Mouse (Mus musculus): ENCODE results near the gene Zdhhc22. TPM values are rescaled to one million over a fixed set of nuclear protein-coding genes. Genes with fewer than 3 reads are reported as not detected.

Zdhhc22 gene
- total and polyA plus RNA-seq, 3 experiments = not detected

- in situ Hi-C loops (cut with MboI; ENCODE audit: low pct_ligation_motif_present, low pct_unique_long_range_greater_than_20kb, low sequenced_read_pairs) (no loop called here), dilution Hi-C loops (cut with MboI; ENCODE audit: extremely low pct_ligation_motif_present, extremely low pct_unique_long_range_greater_than_20kb, low sequenced_read_pairs) (no loop called here)
- peak overlapping the region; percentile 100 for H3K4me2 ChIP-seq (ENCODE audit: insufficient read depth, low read depth, poor library complexity, severe bottlenecking)
- peak; percentile 87 for DNase-seq (ENCODE audit: extremely low read depth)
- peak overlapping the region; percentile 84 for H3K9ac ChIP-seq (ENCODE audit: insufficient read depth, low read depth)
- no peaks in the 10 kb centered on the region for H3K9me3 ChIP-seq (replicated peaks; ENCODE audit: low read length)
- H3K27ac ChIP-seq (ENCODE audit: insufficient read depth, low read depth) = peak overlapping the region; percentile 83
- TF ChIP-seq MYC (IDR thresholded peaks at IDR 0.05; ENCODE audit: low read depth, low read length) (peak; percentile 93), USF1 (IDR thresholded peaks at IDR 0.05; ENCODE audit: low read depth, low read length) (peak; percentile 29; the same call in 1 of the 2 replicates), RCOR1 (conservative IDR thresholded peaks at IDR 0.05; ENCODE audit: low read depth, low read length) (no peak), POLR2A (IDR thresholded peaks at IDR 0.05; ENCODE audit: low read depth, low read length) (0 out of 2 replicates have a peak, but pooled peaks have one; percentile 14), TBP (conservative IDR thresholded peaks at IDR 0.05; ENCODE audit: low read depth, low read length) (0 out of 2 replicates have a peak, but pooled peaks have one; percentile 52), SIN3A (IDR thresholded peaks at IDR 0.05; ENCODE audit: low read length) (peak; percentile 99), MAX (IDR thresholded peaks at IDR 0.05; ENCODE audit: low read length) (peak; percentile 90), TCF12 (IDR thresholded peaks at IDR 0.05; ENCODE audit: low read depth, low read length) (peak; percentile 20; the same call in 1 of the 2 replicates), MAFK (IDR thresholded peaks at IDR 0.05; ENCODE audit: insufficient replicate concordance, low read length) (0 out of 2 replicates have a peak, but pooled peaks have one; percentile 56), KAT2A (IDR thresholded peaks at IDR 0.05; ENCODE audit: insufficient replicate concordance, low read length) (no peak), CHD2 (IDR thresholded peaks at IDR 0.05; ENCODE audit: low read length) (no peak), CHD1 (IDR thresholded peaks at IDR 0.05; ENCODE audit: low read depth, low read length) (0 out of 2 replicates have a peak, but pooled peaks have one; percentile 14), IRF4 (IDR thresholded peaks at IDR 0.05; ENCODE audit: low read depth, low read length) (peak; percentile 77; the same call in 1 of the 2 replicates), BHLHE40 (IDR thresholded peaks at IDR 0.05; ENCODE audit: low read depth, low read length) (peak; percentile 95), MXI1 (IDR thresholded peaks at IDR 0.05; ENCODE audit: low read depth, low read length) (peak; percentile 95), ELF1 (IDR thresholded peaks at IDR 0.05; ENCODE audit: low read depth, low read length) (no peak), ETS1 (conservative IDR thresholded peaks at IDR 0.05; ENCODE audit: low read depth, low read length) (peak; percentile 89), EP300 (IDR thresholded peaks at IDR 0.05; ENCODE audit: low read length) (peak; percentile 49), MEF2A (IDR thresholded peaks at IDR 0.05; ENCODE audit: borderline replicate concordance, low read depth, low read length) (peak; percentile 58; the same call in 1 of the 2 replicates)
- peaks cover 0 to 29% of the 10 kb centered on the region in 2 experiments; a peak in 2 of 4 replicates for H3K4me1 ChIP-seq (ENCODE audit: control insufficient read depth in 1 of 2, insufficient read depth in 2 of 2)
- H3K27me3 ChIP-seq (replicated peaks) = no peaks in the 10 kb centered on the region
- H3K79me2 ChIP-seq (replicated peaks; ENCODE audit: control insufficient read depth, extremely low read depth, insufficient read depth, poor library complexity, severe bottlenecking) = peaks cover 34% of the 10 kb centered on the region
- H3K36me3 ChIP-seq (replicated peaks in 1 of 2; ENCODE audit: control insufficient read depth in 1 of 2, insufficient read depth in 1 of 2, low read length in 1 of 2) = peaks cover 17 to 28% of the 10 kb centered on the region in 2 experiments
- H3K4me3 ChIP-seq (replicated peaks in 1 of 3; ENCODE audit: low read depth in 2 of 3, low read length in 2 of 3, poor library complexity in 1 of 3) = peak overlapping the region; percentile 24 to 52 (median 44)
Observed at GRCm38 (mm10) chr12:86950161-86950960, 39.9 kb downstream of the Zdhhc22 start.
